Mouse (Mus musculus): ENCODE data around the gene Spata32. TPM values are rescaled to one million over a fixed set of nuclear protein-coding genes. Genes with fewer than 3 reads are reported as not detected.

Gene Spata32
- total RNA-seq (2021) = 1 to 10 TPM; 1.7 to 2.9 TPM
- long read RNA-seq, experiment 1 = 0 reads
- long read RNA-seq, experiment 2, partial matches to known transcripts = 0 of 1 reads
- long read RNA-seq, experiment 2, other reads (novel, unspliced or antisense) = 0 of 1 reads

- intact Hi-C loops (cut with DNase I) = loop anchor here (1.0 kb wide), 1 partner anchor 19 kb away; no protein-coding TSS in a partner anchor
- peak; percentile 58 to 71 for DNase-seq (ENCODE audit: extremely low spot score in 1 of 2, low spot score in 2 of 2)
- no peak for TF ChIP-seq CTCF (IDR thresholded peaks at IDR 0.05)
- H3K4me3 ChIP-seq = peak within 1 kb of the TSS; percentile 56
- H3K27ac ChIP-seq = peak within 1 kb of the TSS; percentile 84
Observed at GRCm38 (mm10) chr11:103217790-103218516, at the start of gene Spata32. TSS of gene Spata32 (minus strand) at chr11:103218432.

GRCm38 (mm10) chr11:103267346-103268219 lies 49.4 kb upstream of the Spata32 start, which contains the start of gene Map3k14:
TSS of gene Map3k14 (minus strand) at chr11:103267472.
- Histone ChIP-seq H3K27ac (peak within 1 kb of the TSS; percentile 90), H3K4me3 (peak within 1 kb of the TSS; percentile 87)
- TF ChIP-seq CTCF (IDR thresholded peaks at IDR 0.05) = no peak
- intact Hi-C loops (cut with DNase I) = loop anchor here (1.0 to 5.0 kb wide), 5 partner anchors 34 to 95 kb away; partner anchors contain the start of gene Fmnl1
- DNase-seq (ENCODE audit: extremely low spot score in 1 of 2, low spot score in 2 of 2) = peak; percentile 98 to 99

- TF ChIP-seq CTCF (IDR thresholded peaks at IDR 0.05) = no peak; the same call in 1 of the 2 replicates
- intact Hi-C loops (cut with DNase I) = loop anchor here (1.0 to 5.0 kb wide), 5 partner anchors 34 to 95 kb away; partner anchors contain the start of gene Fmnl1
- Histone ChIP-seq H3K4me3 (peak overlapping the region; percentile 87), H3K27ac (peak overlapping the region; percentile 90)
- DNase-seq (ENCODE audit: extremely low spot score in 1 of 2, low spot score in 2 of 2) = no peak
Observed at GRCm38 (mm10) chr11:103266729-103267345, 48.6 kb upstream of the Spata32 start.

GRCm38 (mm10) chr11:103265856-103266255 lies 47.6 kb upstream of the Spata32 start:
- no peak for DNase-seq (ENCODE audit: extremely low spot score in 1 of 2, low spot score in 2 of 2)
- no peak for TF ChIP-seq CTCF (IDR thresholded peaks at IDR 0.05)
- intact Hi-C loops (cut with DNase I) = loop anchor here (2.0 to 5.0 kb wide), 3 partner anchors 46 to 94 kb away; partner anchors contain the start of gene Fmnl1
- H3K4me3 ChIP-seq = no peak overlapping the region
- no peak overlapping the region for H3K27ac ChIP-seq

GRCm38 (mm10) chr11:103265211-103265610 lies 47.0 kb upstream of the Spata32 start:
- H3K4me3 ChIP-seq = no peak overlapping the region
- intact Hi-C loops (cut with DNase I) = loop anchor here (5.0 kb wide), 2 partner anchors 47 to 93 kb away; partner anchors contain the start of gene Fmnl1
- no peak for TF ChIP-seq CTCF (IDR thresholded peaks at IDR 0.05)
- no peak overlapping the region for H3K27ac ChIP-seq
- no peak for DNase-seq (ENCODE audit: extremely low spot score in 1 of 2, low spot score in 2 of 2)

GRCm38 (mm10) chr11:103264427-103265005 lies 46.3 kb upstream of the Spata32 start:
- Histone ChIP-seq H3K27ac (no peak overlapping the region), H3K4me3 (no peak overlapping the region)
- DNase-seq (ENCODE audit: extremely low spot score in 1 of 2, low spot score in 2 of 2) = no peak
- no peak for TF ChIP-seq CTCF (IDR thresholded peaks at IDR 0.05)
- intact Hi-C loops (cut with DNase I) = loop anchor here (5.0 kb wide), 2 partner anchors 48 to 92 kb away; partner anchors contain the start of gene Fmnl1

GRCm38 (mm10) chr11:103263551-103263950 lies 45.3 kb upstream of the Spata32 start:
- DNase-seq (ENCODE audit: extremely low spot score in 1 of 2, low spot score in 2 of 2) = no peak
- Histone ChIP-seq H3K4me3 (no peak overlapping the region), H3K27ac (no peak overlapping the region)
- intact Hi-C loops (cut with DNase I) = no loop called here
- TF ChIP-seq CTCF (IDR thresholded peaks at IDR 0.05) = no peak

- Histone ChIP-seq H3K4me3 (no peak overlapping the region), H3K27ac (peak overlapping the region; percentile 25; the same call in 1 of the 2 replicates)
- no peak for DNase-seq (ENCODE audit: extremely low spot score in 1 of 2, low spot score in 2 of 2)
- intact Hi-C loops (cut with DNase I) = no loop called here
- no peak for TF ChIP-seq CTCF (IDR thresholded peaks at IDR 0.05)
Observed at GRCm38 (mm10) chr11:103262412-103263267, 44.4 kb upstream of the Spata32 start.

- H3K4me3 ChIP-seq = no peak overlapping the region
- intact Hi-C loops (cut with DNase I) = no loop called here
- DNase-seq (ENCODE audit: extremely low spot score in 1 of 2, low spot score in 2 of 2) = no peak
- TF ChIP-seq CTCF (IDR thresholded peaks at IDR 0.05) = no peak
- H3K27ac ChIP-seq = peak overlapping the region; percentile 25; the same call in 1 of the 2 replicates
Observed at GRCm38 (mm10) chr11:103261671-103262411, 43.6 kb upstream of the Spata32 start.

All from left cerebral cortex, adult 2 months (tissue).